Mouse (Mus musculus): ENCODE results near the gene Naaladl2.
"Not testable (repeated sequence)": the region's sequence is repeated elsewhere in the genome, so short reads cannot be mapped to it uniquely, and the experiment has no call there.

Gene Naaladl2

GRCm38 (mm10) chr3:24314658-24315297, 829.3 kb downstream of the Naaladl2 start:
- CTCF ChIA-PET, result no interaction called here

GRCm38 (mm10) chr3:24225418-24225817, 918.6 kb downstream of the Naaladl2 start:
- CTCF ChIA-PET, result no interaction called here

GRCm38 (mm10) chr3:24217476-24217875, 926.6 kb downstream of the Naaladl2 start:
- CTCF ChIA-PET, result no interaction called here

- CTCF ChIA-PET, result no interaction called here
These were observed 977.5 kb downstream of the Naaladl2 start for GRCm38 (mm10) chr3:24166531-24166930.

GRCm38 (mm10) chr3:24163992-24164391, 980.1 kb downstream of the Naaladl2 start:
- CTCF ChIA-PET, result no interaction called here

- CTCF ChIA-PET, result not testable (repeated sequence)
These were observed 992.8 kb downstream of the Naaladl2 start for GRCm38 (mm10) chr3:24151086-24151815.

GRCm38 (mm10) chr3:24142808-24143207, 1001.3 kb downstream of the Naaladl2 start:
- CTCF ChIA-PET, result no interaction called here

- CTCF ChIA-PET, result no interaction called here
These were observed 1006.1 kb downstream of the Naaladl2 start for GRCm38 (mm10) chr3:24138002-24138401.

GRCm38 (mm10) chr3:24126200-24126599, 1017.9 kb downstream of the Naaladl2 start:
- CTCF ChIA-PET, result no interaction called here

GRCm38 (mm10) chr3:24124034-24124433, 1020.0 kb downstream of the Naaladl2 start:
- CTCF ChIA-PET, result no interaction called here

- CTCF ChIA-PET, result no interaction called here
These were observed 1025.9 kb downstream of the Naaladl2 start for GRCm38 (mm10) chr3:24118136-24118535.

- CTCF ChIA-PET, result no interaction called here
These were observed 1029.2 kb downstream of the Naaladl2 start for GRCm38 (mm10) chr3:24114849-24115248.

- CTCF ChIA-PET, result no interaction called here
These were observed 1030.7 kb downstream of the Naaladl2 start for GRCm38 (mm10) chr3:24113360-24113759.

- CTCF ChIA-PET, result no interaction called here
These were observed 1037.7 kb downstream of the Naaladl2 start for GRCm38 (mm10) chr3:24106391-24106790.

GRCm38 (mm10) chr3:24079761-24080160, 1064.3 kb downstream of the Naaladl2 start:
- CTCF ChIA-PET, result no interaction called here

GRCm38 (mm10) chr3:24071169-24071797, 1072.8 kb downstream of the Naaladl2 start:
- CTCF ChIA-PET, result no interaction called here

- CTCF ChIA-PET, result no interaction called here
These were observed 1073.5 kb downstream of the Naaladl2 start for GRCm38 (mm10) chr3:24070424-24071168.

- CTCF ChIA-PET, result no interaction called here
These were observed 1095.8 kb downstream of the Naaladl2 start for GRCm38 (mm10) chr3:24048217-24048616.

- CTCF ChIA-PET, result no interaction called here
These were observed 1142.3 kb downstream of the Naaladl2 start for GRCm38 (mm10) chr3:24001741-24002140.

- CTCF ChIA-PET, result no interaction called here
These were observed 1170.3 kb downstream of the Naaladl2 start for GRCm38 (mm10) chr3:23973727-23974126.

GRCm38 (mm10) chr3:23972747-23973667, 1171.1 kb downstream of the Naaladl2 start:
- CTCF ChIA-PET, result no interaction called here
